Mouse (Mus musculus): ENCODE results near the gene Cd72. TPM values are rescaled to one million over a fixed set of nuclear protein-coding genes. Genes with fewer than 3 reads are reported as not detected.

Cd72 gene
- polyA plus RNA-seq, 1 experiment from 2014 or later = 5.1 TPM

DNA sequence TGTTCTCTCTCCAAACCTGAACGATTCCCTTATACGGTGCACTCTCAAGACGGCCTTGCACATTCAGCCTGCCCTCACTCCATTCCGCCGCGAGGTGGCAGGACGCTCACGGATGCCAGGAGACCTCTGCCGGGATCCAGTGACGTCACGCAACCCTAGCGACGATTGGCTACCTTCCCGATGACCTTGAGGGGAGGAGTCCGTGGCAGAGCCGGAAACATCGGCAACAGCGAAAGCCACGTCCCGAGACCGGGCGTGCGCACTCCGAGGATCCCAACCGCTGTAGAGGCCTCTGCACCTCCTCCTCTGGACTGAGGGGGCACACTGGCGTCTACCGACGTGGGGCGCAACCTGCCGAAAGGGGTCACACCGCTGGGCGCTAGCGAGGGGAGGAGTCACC is 12.4 kb downstream of the Cd72 start:
- Histone ChIP-seq H3K9me3 (ENCODE audit: control insufficient read depth, low read length) (no peaks in the 10 kb centered on the region), H3K4me2 (ENCODE audit: low read length) (peak overlapping the region; percentile 73), H3K27ac (ENCODE audit: low read depth, low read length) (peak overlapping the region; percentile 97), H3K36me3 (ENCODE audit: control insufficient read depth, insufficient read depth, low read length) (peaks cover 7% of the 10 kb centered on the region), H3K9ac (ENCODE audit: low read depth, low read length) (peak overlapping the region; percentile 99), H3K27me3 (replicated peaks; ENCODE audit: control insufficient read depth, insufficient read depth, low read length) (no peaks in the 10 kb centered on the region), H3K4me3 (ENCODE audit: low read length) (peak overlapping the region; percentile 96), H3K4me1 (ENCODE audit: control insufficient read depth, insufficient read depth, low read depth, low read length) (peaks cover 13% of the 10 kb centered on the region)
- under 1% methylated on average over 33 of the region's 33 CpGs for WGBS
- peak; percentile 97 for ATAC-seq

DNA sequence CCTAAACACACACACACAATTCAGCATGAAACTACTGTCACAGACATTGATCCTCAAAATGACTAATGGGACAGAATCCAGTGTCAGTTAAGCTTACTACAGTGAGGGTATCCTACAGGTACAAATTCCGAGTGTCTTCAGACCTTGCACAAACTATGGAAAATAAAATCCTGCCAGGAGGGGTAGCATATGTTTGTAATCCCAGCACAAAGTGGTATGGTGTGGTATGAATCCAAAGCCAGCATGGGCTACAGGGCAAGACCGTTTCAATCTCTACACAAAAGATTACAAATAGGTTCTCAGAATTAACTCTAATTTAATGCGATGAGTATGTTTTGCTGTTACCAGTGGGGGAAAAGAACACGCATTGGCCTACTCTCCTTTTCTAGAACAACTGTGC is 12.8 kb downstream of the Cd72 start, which contains the start of gene Tesk1:
Gene Tesk1, plus strand, starts transcription at position 301 of the 400 bp plus-strand sequence.
- Histone ChIP-seq H3K9ac (ENCODE audit: low read depth, low read length) (peak within 1 kb of the TSS; percentile 99), H3K9me3 (ENCODE audit: control insufficient read depth, low read length) (no peaks in the 10 kb centered on the region), H3K27ac (ENCODE audit: low read depth, low read length) (peak within 1 kb of the TSS; percentile 97), H3K4me3 (ENCODE audit: low read length) (peak within 1 kb of the TSS; percentile 96), H3K36me3 (ENCODE audit: control insufficient read depth, insufficient read depth, low read length) (peaks cover 3% of the 10 kb centered on the region), H3K27me3 (replicated peaks; ENCODE audit: control insufficient read depth, insufficient read depth, low read length) (no peaks in the 10 kb centered on the region), H3K4me1 (ENCODE audit: control insufficient read depth, insufficient read depth, low read depth, low read length) (peaks cover 13% of the 10 kb centered on the region), H3K4me2 (ENCODE audit: low read length) (peak within 1 kb of the TSS; percentile 73)
- ATAC-seq = peak; percentile 13
- 24% methylated on average over 4 of the region's 4 CpGs for WGBS

DNA sequence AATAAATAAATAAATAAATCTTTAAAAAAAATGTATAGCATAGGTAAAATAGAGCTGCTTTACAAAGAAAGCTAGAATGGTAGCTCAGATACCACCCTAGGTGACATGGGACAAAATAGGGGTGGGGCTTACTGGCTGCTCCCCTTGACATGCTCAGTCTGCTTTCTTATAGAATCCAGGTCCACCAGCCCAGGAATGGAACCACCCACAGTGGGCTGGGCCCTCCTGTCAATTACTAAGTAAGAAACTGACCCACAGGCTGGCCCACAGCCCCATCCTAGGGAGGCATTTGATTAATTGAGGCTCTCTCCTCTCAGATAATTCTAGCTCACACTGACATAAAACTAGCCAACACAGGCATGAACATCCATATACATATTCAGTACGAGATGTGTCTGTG is 21.6 kb downstream of the Cd72 start:
- Histone ChIP-seq H3K36me3 (ENCODE audit: control insufficient read depth, insufficient read depth, low read length) (no peaks in the 10 kb centered on the region), H3K9ac (ENCODE audit: low read depth, low read length) (no peak overlapping the region), H3K4me1 (ENCODE audit: control insufficient read depth, insufficient read depth, low read depth, low read length) (peaks cover 8% of the 10 kb centered on the region), H3K27ac (ENCODE audit: low read depth, low read length) (no peak overlapping the region), H3K27me3 (replicated peaks; ENCODE audit: control insufficient read depth, insufficient read depth, low read length) (no peaks in the 10 kb centered on the region), H3K4me3 (ENCODE audit: low read length) (no peak overlapping the region), H3K4me2 (ENCODE audit: low read length) (no peak overlapping the region), H3K9me3 (ENCODE audit: control insufficient read depth, low read length) (no peaks in the 10 kb centered on the region)
- WGBS = 81% methylated on average over 1 of the region's 1 CpGs
- no peak for ATAC-seq

DNA sequence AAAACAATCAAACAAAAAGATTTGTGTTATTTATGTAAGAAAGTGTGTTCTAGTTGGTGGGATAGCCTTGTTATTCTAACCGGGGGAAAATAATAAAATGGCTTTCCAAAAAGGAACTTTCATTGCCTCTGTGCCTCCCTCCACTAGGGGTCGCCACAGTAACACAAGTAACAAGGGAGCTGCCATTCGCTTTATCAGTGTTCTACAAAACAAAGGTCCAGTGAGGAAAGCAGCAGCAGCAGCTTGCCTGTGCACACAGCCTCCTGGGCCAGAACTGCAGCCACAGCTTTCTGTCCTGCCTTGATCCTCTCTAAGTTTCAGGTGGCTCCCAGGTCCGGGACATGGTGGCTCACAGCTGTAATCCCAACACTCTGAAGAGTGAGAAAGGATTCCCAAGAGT is 22.7 kb downstream of the Cd72 start:
- WGBS = 3% methylated on average over 4 of the region's 4 CpGs
- H3K9ac ChIP-seq (ENCODE audit: low read depth, low read length) = no peak overlapping the region
- no peaks in the 10 kb centered on the region for H3K9me3 ChIP-seq (ENCODE audit: control insufficient read depth, low read length)
- peaks cover 8% of the 10 kb centered on the region for H3K4me1 ChIP-seq (ENCODE audit: control insufficient read depth, insufficient read depth, low read depth, low read length)
- H3K4me3 ChIP-seq (ENCODE audit: low read length) = no peak overlapping the region
- H3K36me3 ChIP-seq (ENCODE audit: control insufficient read depth, insufficient read depth, low read length) = no peaks in the 10 kb centered on the region
- peak overlapping the region; percentile 72 for H3K27ac ChIP-seq (ENCODE audit: low read depth, low read length)
- H3K27me3 ChIP-seq (replicated peaks; ENCODE audit: control insufficient read depth, insufficient read depth, low read length) = no peaks in the 10 kb centered on the region
- ATAC-seq = peak; percentile 46
- no peak overlapping the region; the same call in 1 of the 2 replicates for H3K4me2 ChIP-seq (ENCODE audit: low read length)

DNA sequence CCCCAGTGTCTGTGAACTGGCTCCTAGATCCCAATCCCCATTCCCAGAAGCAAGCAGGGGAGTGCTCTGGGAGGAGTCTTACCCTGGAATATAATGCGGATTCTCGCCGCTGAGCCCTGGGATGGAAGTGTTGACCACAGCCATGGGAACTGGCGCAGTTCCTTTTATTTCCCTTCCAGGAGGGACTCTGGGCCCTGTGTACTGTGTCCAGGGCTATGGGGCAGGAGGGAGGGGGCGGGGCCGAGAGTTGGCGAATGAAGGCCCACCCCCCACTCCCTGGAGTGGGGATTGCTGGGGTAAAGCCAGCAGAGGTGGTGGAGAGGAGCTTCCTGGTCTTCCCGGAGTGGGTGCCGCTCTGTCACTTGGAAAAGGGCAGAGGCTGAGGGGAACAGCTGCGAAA is 25.5 kb downstream of the Cd72 start, which contains the start of gene Fam166b:
Gene Fam166b, minus strand, starts transcription at position 189 of the 400 bp plus-strand sequence.
- 0 out of 2 replicates have a peak, but pooled peaks cover 3% of the 10 kb centered on the region for H3K27me3 ChIP-seq (replicated peaks; ENCODE audit: control insufficient read depth, insufficient read depth, low read length)
- peak within 1 kb of the TSS; percentile 26; the same call in 1 of the 2 replicates for H3K9ac ChIP-seq (ENCODE audit: low read depth, low read length)
- no peak within 1 kb of the TSS for H3K27ac ChIP-seq (ENCODE audit: low read depth, low read length)
- no peak within 1 kb of the TSS for H3K4me3 ChIP-seq (ENCODE audit: low read length)
- H3K4me1 ChIP-seq (ENCODE audit: control insufficient read depth, insufficient read depth, low read depth, low read length) = peaks cover 8% of the 10 kb centered on the region
- peaks cover 25% of the 10 kb centered on the region for H3K36me3 ChIP-seq (ENCODE audit: control insufficient read depth, insufficient read depth, low read length)
- ATAC-seq = peak; percentile 52
- peak within 1 kb of the TSS; percentile 29 for H3K4me2 ChIP-seq (ENCODE audit: low read length)
- 11% methylated on average over 10 of the region's 10 CpGs for WGBS
- H3K9me3 ChIP-seq (ENCODE audit: control insufficient read depth, low read length) = no peaks in the 10 kb centered on the region

DNA sequence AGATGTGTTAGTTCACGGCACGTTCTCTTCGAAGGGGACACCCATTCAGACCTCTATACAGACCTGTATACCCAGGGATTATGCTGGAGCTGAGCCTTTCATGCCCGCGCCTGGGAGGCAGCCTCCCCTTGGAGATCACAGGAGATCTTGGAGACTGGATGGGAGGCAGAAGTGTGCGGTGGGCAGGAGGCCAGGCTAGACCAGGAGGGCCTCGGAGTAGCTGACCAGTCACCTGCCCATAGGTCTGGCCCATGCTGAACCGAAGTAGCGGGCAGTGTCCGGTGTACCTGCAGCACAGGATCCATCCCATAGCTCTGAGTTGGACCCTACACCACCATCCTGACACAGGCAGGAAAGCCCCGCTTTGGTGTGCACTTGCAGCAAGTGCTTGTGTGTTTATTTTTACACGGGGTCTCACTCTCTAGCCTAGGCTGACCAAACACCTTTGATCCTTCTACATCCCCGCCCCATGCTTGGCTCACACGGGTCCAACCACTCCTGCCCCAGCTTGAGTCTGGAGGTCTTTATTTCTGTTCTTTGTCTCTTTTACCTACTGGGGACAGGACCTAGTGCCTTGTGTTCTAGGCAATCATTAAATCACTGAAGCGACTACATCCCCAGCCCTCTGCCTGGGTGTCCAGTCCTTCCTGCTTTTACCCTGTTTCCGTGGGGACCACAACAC is 26.1 kb downstream of the Cd72 start:
- H3K4me2 ChIP-seq (ENCODE audit: low read length) = peak overlapping the region; percentile 29
- peaks cover 31% of the 10 kb centered on the region for H3K36me3 ChIP-seq (ENCODE audit: control insufficient read depth, insufficient read depth, low read length)
- H3K27ac ChIP-seq (ENCODE audit: low read depth, low read length) = no peak overlapping the region
- H3K4me1 ChIP-seq (ENCODE audit: control insufficient read depth, insufficient read depth, low read depth, low read length) = peaks cover 8% of the 10 kb centered on the region
- WGBS = 28% methylated on average over 16 of the region's 16 CpGs
- peak; percentile 4; the same call in 1 of the 2 replicates for ATAC-seq
- H3K9ac ChIP-seq (ENCODE audit: low read depth, low read length) = 0 out of 2 replicates have a peak overlapping the region, but pooled peaks have one; percentile 26
- H3K27me3 ChIP-seq (replicated peaks; ENCODE audit: control insufficient read depth, insufficient read depth, low read length) = 0 out of 2 replicates have a peak, but pooled peaks cover 3% of the 10 kb centered on the region
- no peak overlapping the region for H3K4me3 ChIP-seq (ENCODE audit: low read length)
- H3K9me3 ChIP-seq (ENCODE audit: control insufficient read depth, low read length) = no peaks in the 10 kb centered on the region

DNA sequence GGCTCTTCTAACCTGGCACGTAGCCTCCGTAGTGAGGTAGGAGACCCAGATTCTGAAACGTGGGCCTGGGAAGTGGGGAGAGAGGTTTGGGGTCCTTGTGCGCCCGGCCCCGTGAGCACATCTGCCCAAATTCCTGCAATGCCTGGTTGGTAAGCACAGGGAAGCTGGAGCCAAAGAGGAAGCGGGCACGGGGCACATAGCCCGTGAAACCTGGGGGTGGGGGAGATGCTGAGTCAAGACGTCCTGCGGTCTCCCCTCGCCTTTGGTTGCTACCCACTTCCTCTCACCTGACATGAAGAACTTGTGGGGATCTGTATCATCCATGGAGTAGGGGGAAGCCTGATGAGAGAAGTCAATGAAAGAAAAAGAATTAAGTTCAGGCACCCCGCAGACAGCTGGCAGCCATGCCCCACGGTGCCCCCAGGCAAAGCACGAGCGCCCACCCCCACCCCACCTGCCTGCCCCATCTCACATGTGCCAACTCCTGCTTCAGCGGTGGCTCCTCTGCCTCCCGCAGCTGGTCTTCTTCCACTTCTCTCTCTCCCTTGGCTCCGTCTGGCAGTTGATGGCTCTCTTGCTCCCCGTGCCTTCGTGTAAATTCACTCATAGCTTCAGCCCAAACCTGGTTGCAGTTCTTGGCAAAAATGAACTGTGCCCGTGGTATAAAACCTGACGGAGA is 26.8 kb downstream of the Cd72 start:
- Histone ChIP-seq H3K9me3 (ENCODE audit: control insufficient read depth, low read length) (no peaks in the 10 kb centered on the region), H3K27ac (ENCODE audit: low read depth, low read length) (no peak overlapping the region), H3K4me3 (ENCODE audit: low read length) (no peak overlapping the region), H3K4me1 (ENCODE audit: control insufficient read depth, insufficient read depth, low read depth, low read length) (peaks cover 8% of the 10 kb centered on the region), H3K36me3 (ENCODE audit: control insufficient read depth, insufficient read depth, low read length) (peaks cover 38% of the 10 kb centered on the region), H3K4me2 (ENCODE audit: low read length) (no peak overlapping the region), H3K27me3 (replicated peaks; ENCODE audit: control insufficient read depth, insufficient read depth, low read length) (0 out of 2 replicates have a peak, but pooled peaks cover 3% of the 10 kb centered on the region), H3K9ac (ENCODE audit: low read depth, low read length) (0 out of 2 replicates have a peak overlapping the region, but pooled peaks have one; percentile 26)
- 22% methylated on average over 23 of the region's 23 CpGs for WGBS
- ATAC-seq = no peak

DNA sequence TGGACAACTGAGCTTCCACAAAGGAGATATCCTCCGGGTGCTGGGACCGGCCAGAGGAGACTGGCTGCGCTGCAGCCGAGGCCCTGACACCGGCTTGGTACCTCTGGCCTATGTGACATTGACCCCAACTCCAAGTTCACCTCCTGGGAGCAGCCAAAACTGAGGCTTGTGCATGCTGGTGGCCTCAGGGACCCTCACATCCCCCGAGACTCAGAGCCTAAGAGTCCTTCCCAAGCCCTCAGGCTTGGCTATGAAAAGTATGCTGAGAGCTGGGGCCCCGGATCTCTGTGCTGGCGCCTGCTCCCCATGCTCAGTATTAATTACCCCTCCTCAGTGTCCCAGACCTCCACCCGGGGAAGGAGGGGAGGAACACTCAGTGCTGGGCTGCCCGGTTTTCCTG is 27.9 kb downstream of the Cd72 start:
- 0 out of 2 replicates have a peak, but pooled peaks cover 3% of the 10 kb centered on the region for H3K27me3 ChIP-seq (replicated peaks; ENCODE audit: control insufficient read depth, insufficient read depth, low read length)
- no peak overlapping the region for H3K9ac ChIP-seq (ENCODE audit: low read depth, low read length)
- no peaks in the 10 kb centered on the region for H3K9me3 ChIP-seq (ENCODE audit: control insufficient read depth, low read length)
- H3K27ac ChIP-seq (ENCODE audit: low read depth, low read length) = no peak overlapping the region
- peaks cover 50% of the 10 kb centered on the region for H3K36me3 ChIP-seq (ENCODE audit: control insufficient read depth, insufficient read depth, low read length)
- 47% methylated on average over 10 of the region's 10 CpGs for WGBS
- ATAC-seq = no peak
- peaks cover 6% of the 10 kb centered on the region for H3K4me1 ChIP-seq (ENCODE audit: control insufficient read depth, insufficient read depth, low read depth, low read length)
- no peak overlapping the region for H3K4me2 ChIP-seq (ENCODE audit: low read length)
- H3K4me3 ChIP-seq (ENCODE audit: low read length) = no peak overlapping the region
